Mouse (Mus musculus) spleen, adult 12 weeks (tissue): Measurements from ENCODE around the gene Ctr9.
A peak's percentile ranks its signal among the peaks of the same experiment; 100 is the strongest.

ENCODE experiments used
- DNase-seq: peaks from one replicate; pipeline ENCODE4 v3.0.0; 2022; ENCODE audit warnings: low spot score

Ctr9 gene

GRCm38 (mm10) chr7:111048920-111049319, 20.2 kb downstream of the Ctr9 start:
- DNase-seq = no peak

GRCm38 (mm10) chr7:111049652-111050421, 21.1 kb downstream of the Ctr9 start:
- DNase-seq = peak; percentile 36

- no peak for DNase-seq
Observed at GRCm38 (mm10) chr7:111055221-111055620, 26.5 kb downstream of the Ctr9 start.

- no peak for DNase-seq
Observed at GRCm38 (mm10) chr7:111055984-111056657, 27.4 kb downstream of the Ctr9 start.

- DNase-seq = no peak
Observed at GRCm38 (mm10) chr7:111059527-111059926, 30.8 kb downstream of the Ctr9 start.

- no peak for DNase-seq
Observed at GRCm38 (mm10) chr7:111062971-111063370, 34.2 kb downstream of the Ctr9 start.

GRCm38 (mm10) chr7:111068181-111068580, 39.4 kb downstream of the Ctr9 start:
- DNase-seq = no peak

GRCm38 (mm10) chr7:111069439-111070166, 40.9 kb downstream of the Ctr9 start:
- DNase-seq = no peak

- DNase-seq = no peak
Observed at GRCm38 (mm10) chr7:111070167-111070496, 41.4 kb downstream of the Ctr9 start.

GRCm38 (mm10) chr7:111072410-111072809, 43.7 kb downstream of the Ctr9 start:
- no peak for DNase-seq

GRCm38 (mm10) chr7:111075288-111075687, 46.5 kb downstream of the Ctr9 start:
- no peak for DNase-seq

GRCm38 (mm10) chr7:111078271-111078670, 49.5 kb downstream of the Ctr9 start:
- DNase-seq = no peak

GRCm38 (mm10) chr7:111080026-111080425, 51.3 kb downstream of the Ctr9 start:
- no peak for DNase-seq

- DNase-seq = no peak
Observed at GRCm38 (mm10) chr7:111080876-111081275, 52.1 kb downstream of the Ctr9 start.

GRCm38 (mm10) chr7:111082043-111082821, 53.5 kb downstream of the Ctr9 start:
- peak; percentile 81 for DNase-seq

GRCm38 (mm10) chr7:111082822-111083732, 54.3 kb downstream of the Ctr9 start, which contains the start of gene Eif4g2:
Gene Eif4g2, minus strand, starts transcription at chr7:111083030.
- peak; percentile 98 for DNase-seq

- no peak for DNase-seq
Observed at GRCm38 (mm10) chr7:111083733-111084120, 55.0 kb downstream of the Ctr9 start.

- no peak for DNase-seq
Observed at GRCm38 (mm10) chr7:111084443-111084842, 55.7 kb downstream of the Ctr9 start.

GRCm38 (mm10) chr7:111085153-111085552, 56.4 kb downstream of the Ctr9 start:
- DNase-seq = no peak

- no peak for DNase-seq
Observed at GRCm38 (mm10) chr7:111095169-111095568, 66.4 kb downstream of the Ctr9 start.

- DNase-seq = no peak
Observed at GRCm38 (mm10) chr7:111098196-111098595, 69.4 kb downstream of the Ctr9 start.
